Mouse (Mus musculus): ENCODE data around the gene Large1. TPM values are rescaled to one million over a fixed set of nuclear protein-coding genes. Genes with fewer than 3 reads are reported as not detected.
"Not testable (repeated sequence)": the region's sequence is repeated elsewhere in the genome, so short reads cannot be mapped to it uniquely, and the experiment has no call there.

Gene Large1
- total and polyA plus RNA-seq, 3 experiments = not detected

- H3K27ac ChIP-seq (ENCODE audit: control insufficient read depth, low read depth, low read length) = no peak overlapping the region
- no peaks in the 10 kb centered on the region for H3K4me1 ChIP-seq (ENCODE audit: control insufficient read depth in 1 of 2, insufficient read depth in 2 of 2, low read length in 2 of 2)
- no peaks in the 10 kb centered on the region for H3K79me2 ChIP-seq (ENCODE audit: control insufficient read depth, insufficient read depth, low read length, poor library complexity)
- no peak overlapping the region for H3K9ac ChIP-seq (ENCODE audit: control insufficient read depth, low read depth, low read length, poor library complexity, severe bottlenecking)
- TF ChIP-seq TCF12 (IDR thresholded peaks at IDR 0.05; ENCODE audit: low read depth, low read length) = no peak
- DNase-seq (ENCODE audit: low read depth, low spot score) = no peak
- no peak overlapping the region for H3K4me3 ChIP-seq (ENCODE audit: control insufficient read depth in 1 of 2, insufficient read depth in 1 of 2, low read depth in 2 of 2, low read length in 2 of 2)
- no peaks in the 10 kb centered on the region for H3K36me3 ChIP-seq (ENCODE audit: control insufficient read depth in 1 of 2, insufficient read depth in 2 of 2, low read length in 2 of 2)
- no peaks in the 10 kb centered on the region for H3K9me3 ChIP-seq (replicated peaks; ENCODE audit: insufficient read depth, low read length)
- H3K27me3 ChIP-seq (ENCODE audit: control insufficient read depth in 1 of 2, insufficient read depth in 2 of 2, low read length in 2 of 2) = no peaks in the 10 kb centered on the region
Measured at GRCm38 (mm10) chr8:73281996-73282395, 71.3 kb downstream of the Large1 start.

GRCm38 (mm10) chr8:73276015-73276414 is 77.3 kb downstream of the Large1 start:
- no peaks in the 10 kb centered on the region for H3K36me3 ChIP-seq (ENCODE audit: control insufficient read depth in 1 of 2, insufficient read depth in 2 of 2, low read length in 2 of 2)
- DNase-seq (ENCODE audit: low read depth, low spot score) = no peak
- H3K9ac ChIP-seq (ENCODE audit: control insufficient read depth, low read depth, low read length, poor library complexity, severe bottlenecking) = no peak overlapping the region
- no peaks in the 10 kb centered on the region for H3K79me2 ChIP-seq (ENCODE audit: control insufficient read depth, insufficient read depth, low read length, poor library complexity)
- H3K4me1 ChIP-seq (ENCODE audit: control insufficient read depth in 1 of 2, insufficient read depth in 2 of 2, low read length in 2 of 2) = no peaks in the 10 kb centered on the region
- no peaks in the 10 kb centered on the region for H3K27me3 ChIP-seq (ENCODE audit: control insufficient read depth in 1 of 2, insufficient read depth in 2 of 2, low read length in 2 of 2)
- TF ChIP-seq SIN3A (IDR thresholded peaks at IDR 0.05; ENCODE audit: low read length) = no peak
- no peak for TF ChIP-seq MAX (IDR thresholded peaks at IDR 0.05; ENCODE audit: low read length)
- TF ChIP-seq ZNF384 (IDR thresholded peaks at IDR 0.05; ENCODE audit: low read depth, low read length) = no peak
- TF ChIP-seq UBTF (IDR thresholded peaks at IDR 0.05; ENCODE audit: borderline replicate concordance, insufficient read depth, low read depth, low read length) = no peak
- no peak for TF ChIP-seq ZKSCAN1 (IDR thresholded peaks at IDR 0.05; ENCODE audit: low read depth, low read length)
- no peak for TF ChIP-seq ZC3H11A (IDR thresholded peaks at IDR 0.05; ENCODE audit: low read depth, low read length)
- TF ChIP-seq TBP (IDR thresholded peaks at IDR 0.05; ENCODE audit: low read depth, low read length) = no peak
- TF ChIP-seq NELFE (IDR thresholded peaks at IDR 0.05; ENCODE audit: low read depth, low read length) = no peak
- TF ChIP-seq CHD2 (IDR thresholded peaks at IDR 0.05; ENCODE audit: low read length) = no peak
- no peak for TF ChIP-seq JUND (IDR thresholded peaks at IDR 0.05; ENCODE audit: low read depth, low read length)
- no peak for TF ChIP-seq POLR2A (IDR thresholded peaks at IDR 0.05; ENCODE audit: control insufficient read depth in 1 of 2, insufficient read depth in 1 of 2, low read depth in 1 of 2, low read length in 2 of 2, poor library complexity in 1 of 2)
- H3K27ac ChIP-seq (ENCODE audit: control insufficient read depth, low read depth, low read length) = no peak overlapping the region
- H3K4me3 ChIP-seq (ENCODE audit: control insufficient read depth in 1 of 2, insufficient read depth in 1 of 2, low read depth in 2 of 2, low read length in 2 of 2) = no peak overlapping the region
- no peaks in the 10 kb centered on the region for H3K9me3 ChIP-seq (replicated peaks; ENCODE audit: insufficient read depth, low read length)

- DNase-seq (ENCODE audit: low read depth, low spot score); H3K4me3 ChIP-seq (ENCODE audit: control insufficient read depth in 1 of 2, insufficient read depth in 1 of 2, low read depth in 2 of 2, low read length in 2 of 2); H3K4me1 ChIP-seq (ENCODE audit: control insufficient read depth in 1 of 2, insufficient read depth in 2 of 2, low read length in 2 of 2); H3K79me2 ChIP-seq (ENCODE audit: control insufficient read depth, insufficient read depth, low read length, poor library complexity); H3K27me3 ChIP-seq (ENCODE audit: control insufficient read depth in 1 of 2, insufficient read depth in 2 of 2, low read length in 2 of 2); H3K36me3 ChIP-seq (ENCODE audit: control insufficient read depth in 1 of 2, insufficient read depth in 2 of 2, low read length in 2 of 2); H3K27ac ChIP-seq (ENCODE audit: control insufficient read depth, low read depth, low read length); H3K9ac ChIP-seq (ENCODE audit: control insufficient read depth, low read depth, low read length, poor library complexity, severe bottlenecking); H3K9me3 ChIP-seq (replicated peaks; ENCODE audit: insufficient read depth, low read length): not testable (repeated sequence)
Measured at GRCm38 (mm10) chr8:73275445-73275844, 77.9 kb downstream of the Large1 start.

Measured in MEL (cell line).